Mouse (Mus musculus): ENCODE results near the gene Tmed11. TPM values are rescaled to one million over a fixed set of nuclear protein-coding genes. Genes with fewer than 3 reads are reported as not detected.
"Not testable (repeated sequence)": the region's sequence is repeated elsewhere in the genome, so short reads cannot be mapped to it uniquely, and the experiment has no call there.

Gene Tmed11
- not detected in 2 replicates for total RNA-seq (2014; rRNA removed)
- not detected in 2 replicates for polyA plus RNA-seq (2015; fragmentation: Nextera tagmentation; extraction: Ambion mirVana)

GRCm38 (mm10) chr5:108795263-108795662 is at the start of gene Tmed11:
Gene Tmed11, minus strand, starts transcription at chr5:108795363.
- not testable (repeated sequence) for H3K4me3 ChIP-seq (ENCODE audit: low read depth, low read length); ATAC-seq; H3K4me1 ChIP-seq (ENCODE audit: insufficient read depth); H3K27ac ChIP-seq (ENCODE audit: low read depth, low read length); H3K9ac ChIP-seq; H3K4me2 ChIP-seq (ENCODE audit: low read depth); H3K9me3 ChIP-seq (ENCODE audit: low read length); H3K27me3 ChIP-seq (ENCODE audit: insufficient read depth, low read length); H3K36me3 ChIP-seq (ENCODE audit: insufficient read depth); DNase-seq
- WGBS = 57% methylated on average over 2 of the region's 2 CpGs

GRCm38 (mm10) chr5:108836156-108836555 is 41.0 kb upstream of the Tmed11 start:
- no peaks in the 10 kb centered on the region for H3K27me3 ChIP-seq (ENCODE audit: insufficient read depth, low read length)
- WGBS = 58% methylated on average over 1 of the region's 1 CpGs
- H3K4me1 ChIP-seq (ENCODE audit: insufficient read depth) = no peaks in the 10 kb centered on the region
- H3K36me3 ChIP-seq (ENCODE audit: insufficient read depth) = no peaks in the 10 kb centered on the region
- H3K9ac ChIP-seq = no peak overlapping the region
- H3K4me2 ChIP-seq (ENCODE audit: low read depth) = no peak overlapping the region
- TF ChIP-seq CTCF (IDR thresholded peaks at IDR 0.05; ENCODE audit: low read depth) = peak; percentile 45; the same call in 1 of the 2 replicates
- DNase-seq (peak; percentile 16), ATAC-seq (no peak)
- no peaks in the 10 kb centered on the region for H3K9me3 ChIP-seq (ENCODE audit: low read length)
- H3K27ac ChIP-seq (ENCODE audit: low read depth, low read length) = no peak overlapping the region
- no peak overlapping the region for H3K4me3 ChIP-seq (ENCODE audit: low read depth, low read length)

- Histone ChIP-seq H3K9ac (no peak overlapping the region), H3K9me3 (ENCODE audit: low read length) (no peaks in the 10 kb centered on the region), H3K4me1 (ENCODE audit: insufficient read depth) (no peaks in the 10 kb centered on the region), H3K4me3 (ENCODE audit: low read depth, low read length) (no peak overlapping the region), H3K27ac (ENCODE audit: low read depth, low read length) (no peak overlapping the region), H3K4me2 (ENCODE audit: low read depth) (no peak overlapping the region), H3K27me3 (ENCODE audit: insufficient read depth, low read length) (no peaks in the 10 kb centered on the region), H3K36me3 (ENCODE audit: insufficient read depth) (no peaks in the 10 kb centered on the region)
- WGBS = 77% methylated on average over 2 of the region's 2 CpGs
- no peak for DNase-seq
- no peak for ATAC-seq
- TF ChIP-seq CTCF (IDR thresholded peaks at IDR 0.05; ENCODE audit: low read depth) = no peak
Measured at GRCm38 (mm10) chr5:108823276-108823675, 28.1 kb upstream of the Tmed11 start.

- not testable (repeated sequence) for H3K9me3 ChIP-seq (ENCODE audit: low read length); H3K36me3 ChIP-seq (ENCODE audit: insufficient read depth); H3K9ac ChIP-seq; H3K27ac ChIP-seq (ENCODE audit: low read depth, low read length); H3K4me1 ChIP-seq (ENCODE audit: insufficient read depth); H3K27me3 ChIP-seq (ENCODE audit: insufficient read depth, low read length); H3K4me3 ChIP-seq (ENCODE audit: low read depth, low read length); H3K4me2 ChIP-seq (ENCODE audit: low read depth); ATAC-seq; DNase-seq
- WGBS = 82% methylated on average over 2 of the region's 2 CpGs
Measured at GRCm38 (mm10) chr5:108808750-108809149, 13.6 kb upstream of the Tmed11 start, which contains the start of gene Vmn2r8. Gene Vmn2r8, minus strand, starts transcription at chr5:108808850.

- DNase-seq (no peak), ATAC-seq (no peak)
- Histone ChIP-seq H3K9ac (no peak overlapping the region), H3K4me2 (ENCODE audit: low read depth) (no peak overlapping the region), H3K4me3 (ENCODE audit: low read depth, low read length) (no peak overlapping the region), H3K27ac (ENCODE audit: low read depth, low read length) (no peak overlapping the region), H3K36me3 (ENCODE audit: insufficient read depth) (no peaks in the 10 kb centered on the region), H3K27me3 (ENCODE audit: insufficient read depth, low read length) (no peaks in the 10 kb centered on the region), H3K9me3 (ENCODE audit: low read length) (no peaks in the 10 kb centered on the region), H3K4me1 (ENCODE audit: insufficient read depth) (no peaks in the 10 kb centered on the region)
- TF ChIP-seq CTCF (IDR thresholded peaks at IDR 0.05; ENCODE audit: low read depth) = no peak
- WGBS = 54% methylated on average over 1 of the region's 1 CpGs
Measured at GRCm38 (mm10) chr5:108803646-108804045, 8.5 kb upstream of the Tmed11 start.

- H3K9ac ChIP-seq; H3K9me3 ChIP-seq (ENCODE audit: low read length); H3K4me2 ChIP-seq (ENCODE audit: low read depth); H3K36me3 ChIP-seq (ENCODE audit: insufficient read depth); ATAC-seq; DNase-seq; H3K4me1 ChIP-seq (ENCODE audit: insufficient read depth); H3K27ac ChIP-seq (ENCODE audit: low read depth, low read length); H3K27me3 ChIP-seq (ENCODE audit: insufficient read depth, low read length); H3K4me3 ChIP-seq (ENCODE audit: low read depth, low read length): not testable (repeated sequence)
- 30% methylated on average over 1 of the region's 1 CpGs for WGBS
- peak; percentile 65 for TF ChIP-seq CTCF (IDR thresholded peaks at IDR 0.05; ENCODE audit: low read depth)
Measured at GRCm38 (mm10) chr5:108790385-108790784, 4.8 kb downstream of the Tmed11 start.

- H3K4me1 ChIP-seq (ENCODE audit: insufficient read depth) = no peaks in the 10 kb centered on the region
- H3K9ac ChIP-seq = no peak within 1 kb of the TSS
- TF ChIP-seq CTCF (IDR thresholded peaks at IDR 0.05; ENCODE audit: low read depth) = no peak
- H3K9me3 ChIP-seq (ENCODE audit: low read length) = no peaks in the 10 kb centered on the region
- DNase-seq (no peak), ATAC-seq (no peak)
- H3K27me3 ChIP-seq (ENCODE audit: insufficient read depth, low read length) = no peaks in the 10 kb centered on the region
- H3K27ac ChIP-seq (ENCODE audit: low read depth, low read length) = no peak within 1 kb of the TSS
- H3K4me2 ChIP-seq (ENCODE audit: low read depth) = no peak within 1 kb of the TSS
- no peak within 1 kb of the TSS for H3K4me3 ChIP-seq (ENCODE audit: low read depth, low read length)
- WGBS = 78% methylated on average over 40 of the region's 40 CpGs
- H3K36me3 ChIP-seq (ENCODE audit: insufficient read depth) = no peaks in the 10 kb centered on the region
Measured at GRCm38 (mm10) chr5:108774630-108775306, 20.4 kb downstream of the Tmed11 start, which contains the start of gene Rnf212. Gene Rnf212, minus strand, starts transcription at chr5:108774982.
